Mouse (Mus musculus) stomach, postnatal 0 days (tissue): ENCODE measurements around the gene Psd.

Source experiments
- CTCF ChIP-seq: IDR thresholded peaks from 2 replicates; pipeline ENCODE4 v1.5.1; 2016; ENCODE audit warnings: antibody characterized with exemption, low read depth, mild to moderate bottlenecking, moderate library complexity
- EP300 ChIP-seq: optimal IDR thresholded peaks from 2 replicates; pipeline ENCODE3; 2016; ENCODE audit warnings: antibody characterized with exemption

- TF ChIP-seq CTCF (no peak), EP300 (no peak)
Observed at GRCm38 (mm10) chr19:46375891-46376290, 48.9 kb upstream of the Psd start.
